Mouse (Mus musculus): Measurements from ENCODE around the gene Slc39a2. TPM values are rescaled to one million over a fixed set of nuclear protein-coding genes. Genes with fewer than 3 reads are reported as not detected.
"Not testable (repeated sequence)": the region's sequence is repeated elsewhere in the genome, so short reads cannot be mapped to it uniquely, and the experiment has no call there.

Gene Slc39a2
- polyA plus RNA-seq (2016; fragmentation: Nextera tagmentation; extraction: Ambion mirVana) = 0.46 and 0.99 TPM in 2 replicates

DNA sequence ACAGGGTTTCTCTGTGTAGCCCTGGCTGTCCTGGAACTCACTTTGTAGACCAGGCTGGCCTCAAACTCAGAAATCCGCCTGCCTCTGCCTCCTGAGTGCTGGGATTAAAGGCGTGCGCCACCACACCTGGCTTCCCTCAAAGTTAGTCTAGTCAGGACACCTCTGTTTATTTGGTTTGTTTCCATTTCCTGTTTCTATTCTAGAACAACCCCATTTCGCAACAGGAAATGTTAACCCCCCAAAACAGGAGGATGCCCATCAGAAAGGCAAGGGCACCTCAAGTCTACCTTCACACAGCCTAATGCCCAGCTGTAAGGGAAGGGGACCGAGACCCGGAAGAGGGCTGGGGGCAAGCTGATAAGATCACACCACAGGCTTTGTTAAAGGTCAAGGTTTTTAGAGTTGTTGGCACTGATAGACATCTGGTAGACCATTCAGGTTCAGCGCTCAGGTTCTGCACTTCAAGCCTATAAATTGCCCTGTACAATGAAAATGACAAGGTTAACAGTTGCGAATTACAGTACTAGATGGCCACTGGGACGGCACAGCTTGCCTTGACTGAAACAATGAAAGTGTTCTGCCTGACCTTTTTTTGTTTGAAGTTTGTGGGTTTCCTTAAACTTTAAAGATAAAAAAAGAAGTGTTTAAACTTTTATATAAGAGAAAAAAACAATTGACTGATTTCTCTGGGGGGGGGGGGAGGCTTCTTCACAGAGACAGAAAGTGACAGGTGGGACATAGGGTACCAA lies at the start of gene Slc39a2:
Gene Slc39a2, plus strand, starts transcription at position 699 of the 749 bp plus-strand sequence.
- no peak within 1 kb of the TSS for H3K27ac ChIP-seq
- WGBS = 92% methylated on average over 9 of the region's 9 CpGs
- H3K4me3 ChIP-seq = no peak within 1 kb of the TSS
- H3K36me3 ChIP-seq = peaks cover 61% of the 10 kb centered on the region
- no peak for DNase-seq (ENCODE audit: low spot score)
- H3K4me1 ChIP-seq (replicated peaks) = 0 out of 2 replicates have a peak, but pooled peaks cover 4% of the 10 kb centered on the region
- H3K27me3 ChIP-seq (ENCODE audit: insufficient read depth, poor library complexity, severe bottlenecking) = no peaks in the 10 kb centered on the region
- H3K9me3 ChIP-seq = no peaks in the 10 kb centered on the region

DNA sequence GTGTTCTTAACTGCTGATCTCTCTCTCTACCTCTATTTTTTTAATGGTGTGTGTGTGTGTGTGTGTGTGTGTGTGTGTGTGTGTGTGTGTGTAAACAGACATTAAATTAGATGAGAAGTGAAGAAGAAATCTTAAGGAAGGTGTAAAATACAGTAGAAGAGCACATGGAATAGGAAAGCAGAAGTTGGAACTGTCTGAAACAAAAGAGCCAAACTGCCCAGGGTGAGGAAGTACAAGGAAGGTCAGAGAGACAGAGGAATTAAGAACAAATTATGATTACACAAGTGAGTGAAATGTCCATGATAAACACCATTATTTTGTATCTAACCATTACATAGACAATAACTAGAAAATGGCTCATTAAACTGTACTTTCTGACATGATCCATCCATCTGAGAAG lies 48.8 kb upstream of the Slc39a2 start:
- Histone ChIP-seq H3K9me3 (no peaks in the 10 kb centered on the region), H3K4me3 (no peak overlapping the region), H3K27me3 (ENCODE audit: insufficient read depth, poor library complexity, severe bottlenecking) (no peaks in the 10 kb centered on the region), H3K4me1 (replicated peaks) (no peaks in the 10 kb centered on the region), H3K36me3 (no peaks in the 10 kb centered on the region), H3K27ac (no peak overlapping the region)
- no peak for DNase-seq (ENCODE audit: low spot score)

DNA sequence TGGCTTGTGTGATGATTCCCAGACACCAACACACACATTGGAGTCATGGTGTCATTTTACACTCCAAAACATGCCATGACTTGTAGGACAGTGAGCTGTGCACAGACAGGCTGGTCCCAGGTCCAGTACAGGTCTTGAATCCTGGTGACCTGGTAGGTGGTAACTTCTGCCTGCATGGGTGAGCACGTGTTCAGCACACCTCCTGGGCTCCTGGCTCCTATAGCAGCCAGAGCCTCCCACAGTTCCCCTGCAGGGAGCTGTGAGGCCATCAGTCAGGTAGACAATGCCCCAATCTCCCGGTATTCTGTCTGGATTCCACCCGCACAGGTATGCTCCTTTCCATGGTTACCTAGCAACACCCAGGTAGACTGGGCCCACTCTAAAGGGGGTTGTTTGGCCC lies 46.1 kb upstream of the Slc39a2 start:
- H3K36me3 ChIP-seq = no peaks in the 10 kb centered on the region
- H3K9me3 ChIP-seq = no peaks in the 10 kb centered on the region
- H3K27ac ChIP-seq = no peak overlapping the region
- 68% methylated on average over 3 of the region's 3 CpGs for WGBS
- H3K27me3 ChIP-seq (ENCODE audit: insufficient read depth, poor library complexity, severe bottlenecking) = no peaks in the 10 kb centered on the region
- DNase-seq (ENCODE audit: low spot score) = no peak
- no peaks in the 10 kb centered on the region for H3K4me1 ChIP-seq (replicated peaks)
- H3K4me3 ChIP-seq = no peak overlapping the region

DNA sequence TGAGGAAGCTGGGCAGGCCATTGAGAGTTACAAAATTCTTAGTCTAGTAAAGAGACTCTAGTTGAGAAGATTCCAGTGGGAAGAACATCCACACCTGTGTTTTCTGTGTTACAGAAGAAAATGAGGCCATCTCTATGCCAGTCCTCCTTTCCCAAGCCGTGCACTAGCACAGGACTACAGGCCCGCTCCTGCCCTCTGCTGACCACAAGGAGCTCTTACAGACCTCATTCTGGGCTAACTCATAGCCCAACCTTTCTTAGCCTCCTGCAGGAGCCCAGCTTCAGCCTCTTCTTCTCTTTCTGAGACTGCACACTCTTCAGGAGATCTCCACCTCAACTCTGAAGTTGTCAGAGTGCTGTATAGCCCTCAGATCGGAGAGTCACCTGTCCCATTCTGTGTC lies 41.7 kb upstream of the Slc39a2 start:
- not testable (repeated sequence) for H3K4me3 ChIP-seq; H3K36me3 ChIP-seq; H3K27ac ChIP-seq; H3K27me3 ChIP-seq (ENCODE audit: insufficient read depth, poor library complexity, severe bottlenecking); H3K4me1 ChIP-seq (replicated peaks); H3K9me3 ChIP-seq
- 44% methylated on average over 3 of the region's 3 CpGs for WGBS
- peak; percentile 35 for DNase-seq (ENCODE audit: low spot score)

DNA sequence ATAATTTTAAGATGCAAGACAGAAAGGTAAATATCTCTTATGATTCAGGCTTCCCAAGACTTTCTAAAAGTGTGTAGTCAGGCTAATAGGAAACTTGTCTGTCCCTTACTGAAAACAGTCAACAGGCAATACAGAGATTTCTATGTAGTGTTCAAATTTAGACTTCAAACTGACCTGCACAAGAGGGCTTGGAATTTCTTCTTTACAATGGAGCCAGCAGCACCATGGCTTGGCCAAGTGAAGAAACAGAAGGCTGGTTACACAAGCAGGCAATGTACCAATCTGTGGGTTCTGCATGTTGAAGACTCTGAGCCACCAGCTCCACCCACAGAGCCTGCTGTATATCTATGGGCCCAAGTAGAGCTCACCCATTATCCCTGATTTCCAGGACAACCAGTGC lies 39.3 kb upstream of the Slc39a2 start, which contains the start of gene Ear6:
Gene Ear6, plus strand, starts transcription at position 301 of the 400 bp plus-strand sequence.
- H3K9me3 ChIP-seq = no peaks in the 10 kb centered on the region
- no peaks in the 10 kb centered on the region for H3K27me3 ChIP-seq (ENCODE audit: insufficient read depth, poor library complexity, severe bottlenecking)
- no peaks in the 10 kb centered on the region for H3K36me3 ChIP-seq
- H3K4me3 ChIP-seq = no peak within 1 kb of the TSS
- H3K27ac ChIP-seq = no peak within 1 kb of the TSS
- H3K4me1 ChIP-seq (replicated peaks) = no peaks in the 10 kb centered on the region
- no peak for DNase-seq (ENCODE audit: low spot score)

DNA sequence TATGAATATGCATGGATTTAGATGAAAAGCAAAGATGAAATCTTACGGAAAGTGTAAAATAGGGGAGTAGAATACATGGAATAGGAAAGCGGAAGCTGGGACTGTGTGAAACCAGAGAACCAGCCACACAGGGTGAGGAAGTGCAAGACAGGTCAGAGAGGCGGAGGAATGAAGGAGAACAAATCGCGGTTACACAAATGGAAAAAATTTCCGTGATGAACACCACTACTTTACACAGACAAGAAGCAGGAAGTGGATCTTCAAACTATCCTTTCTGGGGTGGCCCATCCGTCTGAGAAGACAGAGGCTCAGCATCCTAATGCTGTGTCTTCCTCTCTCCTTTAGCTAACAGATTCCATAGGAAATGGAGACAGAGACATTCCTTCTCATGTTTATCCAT lies 37.4 kb upstream of the Slc39a2 start:
- not testable (repeated sequence) for H3K27me3 ChIP-seq (ENCODE audit: insufficient read depth, poor library complexity, severe bottlenecking); H3K9me3 ChIP-seq; H3K27ac ChIP-seq; DNase-seq (ENCODE audit: low spot score); H3K4me3 ChIP-seq; H3K36me3 ChIP-seq; H3K4me1 ChIP-seq (replicated peaks)
- 90% methylated on average over 7 of the region's 7 CpGs for WGBS

DNA sequence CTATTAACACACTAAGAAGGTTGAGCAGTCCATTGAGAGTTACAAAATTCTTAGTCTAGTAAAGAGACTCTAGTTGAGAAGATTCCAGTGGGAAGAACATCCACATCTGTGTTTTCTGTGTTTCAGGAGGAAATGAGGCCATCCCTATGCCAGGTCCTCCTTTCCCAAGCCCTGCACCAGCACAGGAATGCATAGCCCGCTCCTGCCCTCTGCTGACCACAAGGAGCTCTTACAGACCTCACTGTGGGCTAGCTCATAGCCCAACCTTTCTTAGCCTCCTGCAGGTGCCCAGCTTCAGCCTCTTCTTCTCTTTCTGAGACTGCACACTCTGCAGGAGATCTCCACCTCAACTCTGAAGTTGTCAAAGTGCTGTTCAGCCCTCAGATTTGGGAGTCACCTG lies 29.1 kb upstream of the Slc39a2 start:
- H3K27ac ChIP-seq; H3K9me3 ChIP-seq; H3K36me3 ChIP-seq; H3K27me3 ChIP-seq (ENCODE audit: insufficient read depth, poor library complexity, severe bottlenecking); H3K4me1 ChIP-seq (replicated peaks); H3K4me3 ChIP-seq: not testable (repeated sequence)
- WGBS = 0% methylated on average over 1 of the region's 1 CpGs
- DNase-seq (ENCODE audit: low spot score) = peak; percentile 26

DNA sequence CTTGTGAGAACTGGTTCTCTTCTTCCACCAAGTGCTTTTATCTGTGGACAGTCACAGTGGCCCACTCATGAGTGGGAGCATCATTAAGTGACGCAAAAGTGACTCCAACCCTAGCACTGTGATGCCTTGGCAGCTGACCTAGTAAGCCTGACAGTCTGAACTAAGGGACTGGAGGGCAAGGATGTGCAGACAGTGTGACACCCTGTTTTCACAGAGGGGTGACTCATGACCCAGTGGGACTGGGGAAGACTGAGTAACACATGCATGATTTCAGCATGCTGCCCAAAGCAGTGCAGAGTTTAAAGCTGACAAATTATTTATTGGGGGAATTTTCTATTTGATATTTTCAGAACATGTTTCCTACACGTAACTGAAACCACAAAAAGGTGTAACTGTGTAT lies 21.9 kb upstream of the Slc39a2 start:
- no peak overlapping the region for H3K4me3 ChIP-seq
- no peaks in the 10 kb centered on the region for H3K27me3 ChIP-seq (ENCODE audit: insufficient read depth, poor library complexity, severe bottlenecking)
- no peaks in the 10 kb centered on the region for H3K9me3 ChIP-seq
- 88% methylated on average over 2 of the region's 2 CpGs for WGBS
- H3K27ac ChIP-seq = no peak overlapping the region
- no peaks in the 10 kb centered on the region for H3K4me1 ChIP-seq (replicated peaks)
- H3K36me3 ChIP-seq = no peaks in the 10 kb centered on the region
- DNase-seq (ENCODE audit: low spot score) = no peak

DNA sequence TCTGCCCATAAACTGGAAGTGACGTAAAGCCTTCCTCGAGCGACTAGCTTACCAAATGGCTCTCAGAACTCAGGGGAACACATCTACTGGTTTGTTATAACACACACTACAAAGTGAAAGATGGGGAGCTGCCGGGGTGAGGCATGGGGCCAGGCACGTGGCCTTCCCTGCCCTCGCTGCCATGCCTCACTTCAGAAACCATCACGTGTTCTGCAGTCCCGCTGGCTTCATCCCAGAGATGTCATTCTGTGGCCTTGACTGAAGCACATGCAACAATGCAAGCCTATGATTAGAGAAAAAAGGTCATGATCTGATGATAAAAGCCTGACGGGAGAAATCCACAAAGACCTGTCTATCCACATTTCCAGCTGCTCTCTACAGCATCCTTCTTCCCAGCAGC lies 20.9 kb upstream of the Slc39a2 start:
- 75% methylated on average over 9 of the region's 9 CpGs for WGBS
- DNase-seq (ENCODE audit: low spot score) = no peak
- Histone ChIP-seq H3K9me3 (no peaks in the 10 kb centered on the region), H3K27ac (no peak overlapping the region), H3K36me3 (no peaks in the 10 kb centered on the region), H3K27me3 (ENCODE audit: insufficient read depth, poor library complexity, severe bottlenecking) (no peaks in the 10 kb centered on the region), H3K4me1 (replicated peaks) (no peaks in the 10 kb centered on the region), H3K4me3 (no peak overlapping the region)

DNA sequence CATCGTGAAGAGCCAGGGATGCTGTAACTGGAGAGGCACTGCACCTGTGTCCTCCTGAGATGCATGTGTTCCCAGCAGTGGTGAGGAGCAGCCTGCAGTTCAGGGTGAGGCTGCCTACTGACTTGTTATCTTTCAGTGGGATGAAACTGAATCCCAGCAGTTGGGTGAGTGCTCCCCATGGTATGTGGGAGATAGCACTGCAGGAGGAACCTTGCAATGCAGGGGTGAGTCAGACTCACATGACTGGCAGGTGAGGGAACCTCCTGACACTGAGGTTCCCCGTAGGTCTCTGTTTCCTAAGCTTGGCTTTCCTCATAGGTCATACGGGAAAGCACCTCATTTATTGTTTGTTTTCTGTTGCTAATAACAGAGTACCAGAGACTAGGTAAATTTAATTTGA lies 15.2 kb upstream of the Slc39a2 start:
- Histone ChIP-seq H3K27ac (no peak overlapping the region), H3K4me3 (no peak overlapping the region), H3K9me3 (no peaks in the 10 kb centered on the region), H3K4me1 (replicated peaks) (no peaks in the 10 kb centered on the region), H3K36me3 (no peaks in the 10 kb centered on the region), H3K27me3 (ENCODE audit: insufficient read depth, poor library complexity, severe bottlenecking) (no peaks in the 10 kb centered on the region)
- DNase-seq (ENCODE audit: low spot score) = no peak
- 78% methylated on average over 3 of the region's 3 CpGs for WGBS

DNA sequence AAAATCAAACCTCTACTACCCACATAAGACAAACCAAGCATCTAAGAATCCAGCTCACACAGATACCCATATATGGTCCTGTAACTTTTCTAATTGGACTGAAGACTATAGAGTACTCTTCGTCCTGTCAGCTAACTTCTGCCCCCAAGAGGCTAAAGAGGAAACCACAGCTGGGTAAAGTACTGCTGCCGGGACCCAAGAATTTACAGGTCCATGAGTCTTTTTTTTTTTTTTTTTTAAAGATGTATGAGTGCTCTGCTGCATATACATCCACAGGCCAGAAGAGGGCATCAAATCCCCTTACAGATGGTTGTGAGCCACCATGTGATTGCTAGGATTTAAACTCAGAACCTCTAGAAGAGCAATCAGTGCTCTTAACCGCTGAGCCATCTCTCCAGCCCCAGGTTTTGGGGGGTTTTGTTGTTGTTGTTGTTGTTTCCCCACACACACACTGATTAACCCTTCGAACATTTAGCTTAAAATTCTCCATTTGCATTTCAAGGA lies 9.1 kb upstream of the Slc39a2 start:
- Histone ChIP-seq H3K4me3 (peak overlapping the region; percentile 84), H3K27me3 (ENCODE audit: insufficient read depth, poor library complexity, severe bottlenecking) (no peaks in the 10 kb centered on the region), H3K36me3 (peaks cover 22% of the 10 kb centered on the region), H3K9me3 (no peaks in the 10 kb centered on the region), H3K27ac (peak overlapping the region; percentile 92), H3K4me1 (replicated peaks) (peaks cover 20% of the 10 kb centered on the region)
- 1% methylated on average over 4 of the region's 4 CpGs for WGBS
- DNase-seq (ENCODE audit: low spot score) = peak; percentile 69

DNA sequence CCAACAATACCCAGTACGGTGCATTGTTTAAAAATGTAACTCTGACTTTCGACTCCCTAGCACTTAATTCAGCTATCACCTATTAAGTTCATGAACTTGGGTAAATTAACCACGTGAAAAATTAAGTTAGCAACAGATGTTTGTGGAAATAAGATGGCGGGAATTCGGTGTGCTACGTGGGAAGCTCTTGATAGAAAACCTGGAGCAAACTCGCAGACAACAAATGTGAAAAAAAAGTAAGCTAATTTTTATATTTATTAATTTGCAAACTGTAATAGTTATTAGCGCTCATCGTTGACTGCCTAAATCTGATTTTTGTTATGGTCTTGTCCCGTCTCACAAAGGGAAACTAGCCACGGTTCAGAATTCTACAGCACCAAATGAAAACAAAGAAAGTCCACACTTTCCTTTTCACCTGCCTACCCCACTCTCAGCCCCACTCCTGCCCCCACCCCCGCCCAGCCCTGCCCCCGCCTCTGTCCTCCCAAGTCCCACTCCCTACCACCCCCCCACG lies 8.6 kb upstream of the Slc39a2 start:
- peaks cover 20% of the 10 kb centered on the region for H3K4me1 ChIP-seq (replicated peaks)
- WGBS = 2% methylated on average over 14 of the region's 14 CpGs
- H3K36me3 ChIP-seq = peaks cover 27% of the 10 kb centered on the region
- peak overlapping the region; percentile 84 for H3K4me3 ChIP-seq
- DNase-seq (ENCODE audit: low spot score) = no peak
- no peaks in the 10 kb centered on the region for H3K9me3 ChIP-seq
- peak overlapping the region; percentile 92 for H3K27ac ChIP-seq
- H3K27me3 ChIP-seq (ENCODE audit: insufficient read depth, poor library complexity, severe bottlenecking) = no peaks in the 10 kb centered on the region

DNA sequence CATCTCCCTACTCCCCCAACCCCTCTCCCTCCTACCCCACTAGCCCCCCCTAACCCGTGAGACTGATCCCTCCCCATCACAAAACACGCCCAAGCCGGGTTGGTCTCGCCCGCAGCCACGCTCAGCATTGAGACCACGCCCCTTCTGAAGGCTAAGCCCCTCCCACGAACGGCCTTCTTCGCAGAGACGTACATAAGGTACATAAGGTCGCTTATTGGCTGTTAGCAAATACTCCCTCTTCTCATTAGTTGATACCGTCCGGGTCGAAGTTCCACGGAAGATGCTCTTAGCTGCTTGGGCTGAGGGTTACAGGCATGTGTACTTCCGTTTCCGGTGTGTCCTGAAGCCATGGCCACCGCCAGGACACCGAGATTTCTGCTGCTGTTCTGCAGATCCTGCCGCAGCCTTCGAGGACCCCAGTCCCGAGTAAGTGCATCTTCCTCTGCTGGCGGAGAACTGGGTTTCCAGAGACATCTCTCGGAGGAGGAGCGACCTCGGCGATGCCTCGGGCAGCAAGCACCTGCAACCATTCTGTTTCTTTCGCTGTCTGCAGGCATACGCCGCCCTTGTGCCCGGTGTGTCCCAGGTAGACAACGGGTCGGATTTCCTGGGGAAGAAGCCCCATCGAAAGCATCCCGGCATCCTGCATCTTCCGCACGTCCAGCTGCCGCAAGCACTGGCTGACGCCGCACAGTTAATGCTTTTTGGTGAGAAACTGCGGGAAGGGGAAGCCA lies 7.9 kb upstream of the Slc39a2 start, which contains the start of gene Mettl17:
Gene Mettl17, plus strand, starts transcription at position 245 of the 734 bp plus-strand sequence.
- peaks cover 20% of the 10 kb centered on the region for H3K4me1 ChIP-seq (replicated peaks)
- H3K4me3 ChIP-seq = peak within 1 kb of the TSS; percentile 84
- H3K9me3 ChIP-seq = no peaks in the 10 kb centered on the region
- DNase-seq (ENCODE audit: low spot score) = peak; percentile 97
- no peaks in the 10 kb centered on the region for H3K27me3 ChIP-seq (ENCODE audit: insufficient read depth, poor library complexity, severe bottlenecking)
- H3K27ac ChIP-seq = peak within 1 kb of the TSS; percentile 92
- under 1% methylated on average over 43 of the region's 43 CpGs for WGBS
- H3K36me3 ChIP-seq = peaks cover 34% of the 10 kb centered on the region

All from hindbrain, embryonic 10.5 days (tissue).